Mouse (Mus musculus) skeletal muscle tissue, adult 2 months (tissue): ENCODE measurements around the gene Clp1.
A peak's percentile ranks its signal among the peaks of the same experiment; 100 is the strongest.
"Not testable (repeated sequence)": the region's sequence is repeated elsewhere in the genome, so short reads cannot be mapped to it uniquely, and the experiment has no call there.

Experiments
- DNase-seq: peaks from one replicate; pipeline ENCODE4 v3.0.0-alpha.2; 2012; ENCODE audit warnings: low read depth, low spot score

The Clp1 gene

GRCm38 (mm10) chr2:84738271-84738911 is 11.2 kb upstream of the Clp1 start:
- no peak for DNase-seq

GRCm38 (mm10) chr2:84737451-84737925 is 10.3 kb upstream of the Clp1 start:
- DNase-seq, result no peak

GRCm38 (mm10) chr2:84736312-84737161 is 9.4 kb upstream of the Clp1 start:
- no peak for DNase-seq

DNA sequence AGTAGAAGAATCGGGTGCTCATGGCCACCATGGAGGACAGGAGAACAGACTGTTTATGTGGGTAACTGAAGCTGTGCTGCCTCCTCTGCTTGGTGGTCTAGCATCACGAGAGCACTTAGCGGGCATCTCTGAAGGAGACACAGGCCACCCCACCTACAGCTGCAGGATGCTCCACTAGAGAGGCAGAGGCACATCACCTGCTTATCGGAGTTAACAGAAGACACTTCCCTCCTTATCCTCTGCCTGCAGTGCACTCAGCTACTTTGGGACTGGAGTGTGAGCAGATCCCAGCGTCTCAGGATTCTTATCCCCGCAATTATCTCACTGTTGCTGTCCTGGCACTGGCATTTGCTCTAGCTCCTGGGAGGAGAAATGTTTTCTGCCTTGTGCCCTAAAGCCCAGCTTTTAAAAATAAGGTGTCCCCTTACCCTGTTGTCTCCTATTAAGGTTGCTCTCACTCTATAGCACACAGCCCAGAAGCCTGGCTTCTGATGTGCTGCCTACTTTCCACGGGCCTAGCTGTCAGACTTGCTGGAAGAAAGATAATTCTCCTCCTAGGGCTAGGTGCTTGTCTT is 8.3 kb upstream of the Clp1 start:
- no peak for DNase-seq

GRCm38 (mm10) chr2:84734919-84735318 is 7.8 kb upstream of the Clp1 start:
- DNase-seq, result no peak

- DNase-seq, result no peak
Measured at GRCm38 (mm10) chr2:84734351-84734864, 7.3 kb upstream of the Clp1 start.

- no peak for DNase-seq
Measured at GRCm38 (mm10) chr2:84733579-84734300, 6.6 kb upstream of the Clp1 start, which contains the start of gene Ypel4. TSS of gene Ypel4 (plus strand) at chr2:84734058.

DNA sequence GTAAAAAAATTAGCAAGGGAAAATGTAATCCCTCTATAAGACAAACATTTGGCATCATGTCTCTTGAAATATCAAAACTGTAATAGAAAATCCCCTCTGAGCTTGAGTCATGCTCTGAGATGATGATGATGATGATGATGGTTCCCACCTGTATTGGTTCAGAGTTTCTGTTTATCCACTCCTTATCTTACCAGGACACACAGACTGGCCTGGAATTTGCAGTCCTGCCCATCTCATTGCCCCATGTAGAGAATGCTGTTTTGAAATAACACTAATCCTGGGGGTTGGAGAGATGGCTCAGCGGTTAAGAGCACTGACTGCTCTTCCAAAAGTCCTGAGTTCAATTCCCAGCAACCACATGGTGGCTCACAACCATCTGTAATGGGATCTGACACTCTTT is 5.2 kb upstream of the Clp1 start:
- DNase-seq, result no peak

GRCm38 (mm10) chr2:84731206-84731605 is 4.1 kb upstream of the Clp1 start:
- DNase-seq, result no peak

GRCm38 (mm10) chr2:84728191-84728590 is 1.0 kb upstream of the Clp1 start:
- not testable (repeated sequence) for DNase-seq

GRCm38 (mm10) chr2:84726716-84727115 is 434 bp downstream of the Clp1 start:
- DNase-seq, result no peak

DNA sequence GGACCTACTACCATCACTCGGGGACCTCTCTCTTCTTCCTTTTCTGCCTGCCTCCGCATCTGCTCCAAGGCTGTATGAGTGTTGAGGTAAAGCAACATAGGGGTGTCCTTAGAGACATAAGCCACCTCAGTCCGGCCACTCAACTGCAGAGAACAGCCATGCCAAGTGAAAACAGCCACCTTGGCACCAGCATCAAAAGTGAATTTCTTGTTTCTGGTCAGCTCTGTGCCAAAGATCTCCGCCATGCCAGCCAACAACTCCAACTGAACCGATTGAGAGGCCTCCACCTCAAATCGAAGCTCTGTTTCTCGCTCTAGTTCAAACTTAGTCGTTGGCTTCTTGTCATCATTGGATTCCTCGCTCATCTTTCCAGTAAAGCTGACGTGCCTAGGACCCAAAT is 1.4 kb downstream of the Clp1 start:
- DNase-seq, result no peak

DNA sequence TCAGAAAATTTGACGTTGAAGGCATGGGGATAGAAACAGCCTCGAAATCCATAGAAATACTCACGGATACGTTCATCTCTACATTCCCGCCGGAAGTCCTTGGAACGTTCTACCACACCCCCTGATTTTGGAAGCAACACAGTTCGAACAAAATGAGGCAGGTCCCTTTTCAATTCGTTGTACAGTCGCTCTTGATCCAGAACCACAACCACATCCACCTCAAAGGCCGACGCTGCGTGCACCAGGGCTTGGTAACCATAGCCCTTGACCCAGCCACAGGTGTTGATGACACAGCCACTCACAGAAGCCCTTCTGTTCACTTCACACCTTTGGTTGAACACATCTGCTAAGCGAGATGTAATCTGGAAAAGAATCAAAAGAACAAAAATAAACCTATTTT is 3.3 kb downstream of the Clp1 start:
- no peak for DNase-seq

DNA sequence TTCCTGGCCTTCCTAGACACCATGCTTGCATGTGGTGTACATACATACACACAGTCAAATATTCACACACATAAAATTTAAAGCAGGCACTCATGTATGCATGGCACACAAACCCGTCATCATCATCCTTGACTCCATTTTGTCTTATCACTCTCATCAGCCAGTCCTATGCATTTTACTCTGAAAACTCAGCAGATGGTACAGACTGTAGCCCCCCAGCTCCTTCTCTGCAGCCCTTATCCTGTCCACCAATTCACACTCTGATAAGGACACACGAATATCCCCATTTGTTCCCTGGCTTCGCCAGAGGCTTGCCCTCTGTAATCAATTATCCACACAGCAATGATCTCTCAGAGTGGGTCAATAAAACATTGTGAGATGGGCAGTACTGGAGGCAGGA is 6.0 kb downstream of the Clp1 start:
- no peak for DNase-seq

DNA sequence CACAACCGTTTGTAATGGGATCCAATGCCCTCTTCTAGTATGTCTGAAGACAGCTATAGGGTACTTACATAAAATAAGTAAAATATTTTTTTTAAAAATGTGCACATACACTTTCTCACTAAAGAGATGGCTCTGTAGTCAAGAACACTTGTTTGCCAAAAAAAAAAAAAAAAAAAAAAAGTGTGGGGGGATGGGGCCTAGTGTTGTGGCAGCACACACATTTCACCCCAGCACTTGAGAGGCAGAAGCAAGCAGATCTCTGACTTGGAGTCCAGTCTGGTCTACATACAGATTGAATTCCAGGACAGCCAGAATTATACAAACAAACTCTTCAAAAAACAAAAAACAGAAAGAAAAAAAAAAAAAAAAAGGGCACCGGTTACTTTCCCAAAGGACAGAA is 6.4 kb downstream of the Clp1 start:
- DNase-seq, result no peak

DNA sequence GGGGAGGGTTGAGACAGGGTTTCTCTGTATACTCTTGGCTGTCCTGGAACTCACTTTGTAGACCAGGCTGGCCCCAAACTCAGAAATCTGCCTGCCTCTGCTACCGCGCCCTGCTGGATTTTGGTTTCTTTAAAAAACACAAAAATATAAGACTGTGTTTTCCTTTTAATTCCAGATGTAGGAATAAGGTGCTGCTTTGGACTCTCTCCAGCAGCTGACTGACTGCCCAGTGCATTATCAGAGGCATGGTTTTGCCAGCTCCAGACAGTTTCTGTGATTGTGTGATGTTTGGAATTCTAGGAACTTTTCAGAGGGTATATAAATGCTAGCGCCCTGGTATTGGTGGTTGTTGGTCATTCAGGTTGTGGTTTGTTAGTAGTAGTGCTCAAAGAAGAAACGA is 9.8 kb downstream of the Clp1 start:
- no peak for DNase-seq

GRCm38 (mm10) chr2:84716423-84717355 is 10.5 kb downstream of the Clp1 start:
- DNase-seq, result no peak

GRCm38 (mm10) chr2:84715562-84716361 is 11.4 kb downstream of the Clp1 start:
- DNase-seq, result peak; percentile 98

DNA sequence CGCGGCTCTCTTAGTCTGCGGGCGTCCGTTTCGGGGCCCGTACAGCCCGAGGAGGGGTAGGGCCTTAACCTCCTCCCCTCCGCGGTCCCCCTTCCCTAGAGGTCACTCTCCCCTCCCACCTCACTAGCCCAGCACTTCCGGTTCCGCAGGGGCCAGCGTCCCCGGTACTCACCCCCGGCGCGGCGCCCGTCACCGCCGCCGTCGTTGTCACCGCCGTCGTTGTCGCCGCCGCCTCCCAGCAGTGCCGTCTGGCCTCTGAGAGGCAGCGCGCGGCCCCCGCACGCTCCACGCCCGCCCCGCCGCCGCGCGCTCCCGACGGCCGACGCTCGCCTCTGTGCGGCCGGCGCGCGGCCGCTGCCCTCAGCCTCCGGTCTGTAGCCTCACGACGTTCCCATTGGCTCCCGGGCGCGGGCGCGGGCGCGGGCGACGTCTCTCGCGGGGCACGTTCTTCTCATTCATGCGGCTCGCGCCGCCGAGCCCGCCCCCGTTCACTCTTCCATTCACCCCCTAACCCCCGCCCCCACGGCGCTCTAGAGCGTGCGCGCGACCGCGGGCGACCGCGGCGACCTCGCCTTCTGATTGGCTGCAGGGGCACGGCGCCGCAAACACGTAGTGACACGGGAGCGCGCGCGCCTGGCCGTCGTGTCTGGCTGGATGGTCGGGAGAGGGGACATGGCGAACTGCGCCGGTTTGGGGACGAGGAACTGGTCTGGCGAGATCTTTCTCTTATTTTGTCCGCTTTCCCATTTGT is 12.2 kb downstream of the Clp1 start, which contains the start of gene Zdhhc5:
TSS of gene Zdhhc5 (minus strand) at position 370 of the 751 bp plus-strand sequence.
- DNase-seq, result peak; percentile 98
